Mouse (Mus musculus): ENCODE measurements around the gene Jade2. TPM values are rescaled to one million over a fixed set of nuclear protein-coding genes. Genes with fewer than 3 reads are reported as not detected.

Gene Jade2
- total RNA-seq (2021), result 1 to 10 TPM; 6.5 to 9.4 TPM
- long read RNA-seq, experiment 1, partial matches to known transcripts, result 0 of 7 reads
- long read RNA-seq, experiment 1, other reads (novel, unspliced or antisense), result 7 of 7 reads
- long read RNA-seq, experiment 2, partial matches to known transcripts, result 0 of 2 reads
- long read RNA-seq, experiment 2, other reads (novel, unspliced or antisense), result 2 of 2 reads

GRCm38 (mm10) chr11:51857081-51857671 is at the start of gene Jade2:
Gene Jade2 (minus strand): TSS chr11:51857653.
- peak; percentile 44 for DNase-seq (ENCODE audit: low spot score)

- DNase-seq (ENCODE audit: low spot score), result no peak
These were observed 46.8 kb upstream of the Jade2 start for GRCm38 (mm10) chr11:51904224-51904623.

GRCm38 (mm10) chr11:51899691-51900090 is 42.2 kb upstream of the Jade2 start:
- no peak for DNase-seq (ENCODE audit: low spot score)

- DNase-seq (ENCODE audit: low spot score), result no peak
These were observed 41.0 kb upstream of the Jade2 start for GRCm38 (mm10) chr11:51898326-51899080.

- DNase-seq (ENCODE audit: low spot score), result no peak
These were observed 39.9 kb upstream of the Jade2 start for GRCm38 (mm10) chr11:51897311-51897710.

- DNase-seq (ENCODE audit: low spot score), result no peak
These were observed 38.6 kb upstream of the Jade2 start for GRCm38 (mm10) chr11:51896012-51896411.

- peak; percentile 58 for DNase-seq (ENCODE audit: low spot score)
These were observed 28.2 kb upstream of the Jade2 start for GRCm38 (mm10) chr11:51885681-51886080.

- DNase-seq (ENCODE audit: low spot score), result no peak
These were observed 26.6 kb upstream of the Jade2 start for GRCm38 (mm10) chr11:51884092-51884491.

- DNase-seq (ENCODE audit: low spot score), result no peak
These were observed 26.2 kb upstream of the Jade2 start for GRCm38 (mm10) chr11:51883670-51884069.

GRCm38 (mm10) chr11:51881776-51882175 is 24.3 kb upstream of the Jade2 start:
- DNase-seq (ENCODE audit: low spot score), result no peak

GRCm38 (mm10) chr11:51881041-51881730 is 23.7 kb upstream of the Jade2 start:
- no peak for DNase-seq (ENCODE audit: low spot score)

- DNase-seq (ENCODE audit: low spot score), result peak; percentile 94
These were observed 19.5 kb upstream of the Jade2 start for GRCm38 (mm10) chr11:51876943-51877344.

- DNase-seq (ENCODE audit: low spot score), result no peak
These were observed 18.3 kb upstream of the Jade2 start for GRCm38 (mm10) chr11:51875792-51876195.

- peak; percentile 51 for DNase-seq (ENCODE audit: low spot score)
These were observed 17.6 kb upstream of the Jade2 start for GRCm38 (mm10) chr11:51875086-51875485.

- DNase-seq (ENCODE audit: low spot score), result peak; percentile 90
These were observed 17.0 kb upstream of the Jade2 start for GRCm38 (mm10) chr11:51874266-51875036.

GRCm38 (mm10) chr11:51873141-51873540 is 15.7 kb upstream of the Jade2 start:
- no peak for DNase-seq (ENCODE audit: low spot score)

GRCm38 (mm10) chr11:51867261-51867660 is 9.8 kb upstream of the Jade2 start:
- no peak for DNase-seq (ENCODE audit: low spot score)

- DNase-seq (ENCODE audit: low spot score), result no peak
These were observed 8.6 kb upstream of the Jade2 start for GRCm38 (mm10) chr11:51866020-51866419.

- no peak for DNase-seq (ENCODE audit: low spot score)
These were observed 3.2 kb upstream of the Jade2 start for GRCm38 (mm10) chr11:51860666-51861065.

- no peak for DNase-seq (ENCODE audit: low spot score)
These were observed 2.1 kb upstream of the Jade2 start for GRCm38 (mm10) chr11:51859561-51859960.

- peak; percentile 91 for DNase-seq (ENCODE audit: low spot score)
These were observed 1.1 kb upstream of the Jade2 start for GRCm38 (mm10) chr11:51858528-51859051.

Measured in gastrocnemius, adult 18-20 months (tissue).